Mouse (Mus musculus) midbrain, embryonic 16.5 days (tissue): ENCODE results near the gene Far2. TPM values are rescaled to one million over a fixed set of nuclear protein-coding genes. Genes with fewer than 3 reads are reported as not detected.
"Not testable (repeated sequence)": the region's sequence is repeated elsewhere in the genome, so short reads cannot be mapped to it uniquely, and the experiment has no call there.

Experiments
- ATAC-seq: fragments of 200-750 bp; cut with Nextera tagmentation; 2 replicates; pipeline ENCODE4 v1.8.0; 2017; ENCODE audit warnings: moderate TSS enrichment
- H3K27ac ChIP-seq: fragments of 300-500 bp; sonication (generic); 2 replicates; pipeline ENCODE4 v1.5.1; 2014; ENCODE audit warnings: mild to moderate bottlenecking, low read length, mixed read lengths
- H3K27me3 ChIP-seq: fragments of 300-500 bp; sonication (generic); 2 replicates; pipeline ENCODE4 v1.6.1; 2014; ENCODE audit warnings: low read depth, low read length, mixed read lengths; ENCODE audit not compliant: control insufficient read depth, insufficient read depth
- H3K36me3 ChIP-seq: fragments of 300-500 bp; sonication (generic); 2 replicates; pipeline ENCODE4 v1.6.1; 2014; ENCODE audit warnings: mild to moderate bottlenecking, low read length, moderate library complexity, mixed read lengths; ENCODE audit not compliant: control insufficient read depth, insufficient read depth
- H3K4me1 ChIP-seq: fragments of 300-500 bp; sonication (generic); 2 replicates; pipeline ENCODE4 v1.6.1; 2014; ENCODE audit warnings: mild to moderate bottlenecking, low read length, mixed read lengths; ENCODE audit not compliant: control insufficient read depth, insufficient read depth
- H3K4me2 ChIP-seq: fragments of 300-500 bp; sonication (generic); 2 replicates; pipeline ENCODE4 v1.6.1; 2014; ENCODE audit warnings: mild to moderate bottlenecking, low read length, mixed read lengths
- H3K4me3 ChIP-seq: fragments of 300-500 bp; sonication (generic); 2 replicates; pipeline ENCODE4 v1.5.1; 2014; ENCODE audit warnings: low read depth, mild to moderate bottlenecking, low read length, moderate library complexity, mixed read lengths
- H3K9ac ChIP-seq: fragments of 300-500 bp; sonication (generic); 2 replicates; pipeline ENCODE4 v1.6.1; 2014; ENCODE audit warnings: low read depth, low read length, mixed read lengths
- H3K9me3 ChIP-seq: fragments of 300-500 bp; sonication (generic); replicated peaks from 2 replicates; pipeline ENCODE4 v1.6.1; 2014; ENCODE audit warnings: mild to moderate bottlenecking, low read length, mixed read lengths; ENCODE audit not compliant: control insufficient read depth, poor library complexity, severe bottlenecking
- WGBS: fragments of 180-500 bp; shearing (Covaris S2); extraction: QIAGEN DNeasy Blood & Tissue Kit; methylation state at CpG from one replicate; pipeline ENCODE4 v1.1.7; 2014; 5-methylcytosine and 5-hydroxymethylcytosine counted together
- polyA plus RNA-seq: library from polyadenylated mRNA; unstranded; fragments of >200 nt; fragmentation: Nextera tagmentation; extraction: Ambion mirVana; gene quantifications from 2 replicates; pipeline ENCODE4 v1.2.1, GENCODE M21; 2015

Gene Far2
- polyA plus RNA-seq, 1 experiment from 2014 or later: 32.6 TPM

- Histone ChIP-seq H3K9me3 (no peaks in the 10 kb centered on the region), H3K4me2 (no peak overlapping the region), H3K27ac (no peak overlapping the region), H3K27me3 (no peaks in the 10 kb centered on the region), H3K4me1 (no peaks in the 10 kb centered on the region), H3K36me3 (no peaks in the 10 kb centered on the region), H3K9ac (no peak overlapping the region), H3K4me3 (no peak overlapping the region)
- ATAC-seq: no peak
- WGBS: 56% methylated on average over 8 of the region's 8 CpGs
Observed at GRCm38 (mm10) chr6:148108741-148109472, 61.8 kb downstream of the Far2 start.

- no peak for ATAC-seq
- no peak overlapping the region for H3K9ac ChIP-seq
- H3K4me2 ChIP-seq: no peak overlapping the region
- H3K4me3 ChIP-seq: no peak overlapping the region
- no peak overlapping the region for H3K27ac ChIP-seq
- no peaks in the 10 kb centered on the region for H3K9me3 ChIP-seq
- WGBS: 93% methylated on average over 2 of the region's 2 CpGs
- no peaks in the 10 kb centered on the region for H3K4me1 ChIP-seq
- no peaks in the 10 kb centered on the region for H3K36me3 ChIP-seq
- no peaks in the 10 kb centered on the region for H3K27me3 ChIP-seq
Observed at GRCm38 (mm10) chr6:148110996-148111633, 64.1 kb downstream of the Far2 start.

GRCm38 (mm10) chr6:148116371-148116770 is 69.3 kb downstream of the Far2 start:
- no peaks in the 10 kb centered on the region for H3K4me1 ChIP-seq
- H3K27ac ChIP-seq: no peak overlapping the region
- no peak overlapping the region for H3K4me3 ChIP-seq
- no peaks in the 10 kb centered on the region for H3K27me3 ChIP-seq
- no peak for ATAC-seq
- WGBS: 89% methylated on average over 5 of the region's 5 CpGs
- no peaks in the 10 kb centered on the region for H3K9me3 ChIP-seq
- H3K9ac ChIP-seq: no peak overlapping the region
- H3K36me3 ChIP-seq: no peaks in the 10 kb centered on the region
- no peak overlapping the region for H3K4me2 ChIP-seq

DNA sequence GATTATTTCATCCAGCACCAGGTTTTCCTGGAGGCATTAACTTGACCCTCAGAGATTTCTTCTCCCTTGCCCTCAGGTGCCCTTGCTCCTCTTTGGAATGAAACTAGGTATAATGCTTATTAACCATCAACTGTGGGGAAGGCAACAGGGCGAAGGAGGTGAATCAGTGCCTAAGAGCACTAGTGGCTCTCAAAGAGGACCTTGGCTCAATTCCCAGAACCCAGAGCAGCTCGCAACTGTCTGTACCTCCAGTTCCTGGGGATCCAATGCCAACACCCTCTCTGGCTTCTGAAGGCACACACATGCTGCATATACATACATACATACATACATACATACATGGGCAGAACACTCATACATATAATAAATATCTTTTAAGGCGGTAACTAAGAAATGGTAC is 69.8 kb downstream of the Far2 start:
- Histone ChIP-seq H3K27ac (no peak overlapping the region), H3K9ac (no peak overlapping the region), H3K4me2 (no peak overlapping the region), H3K4me1 (no peaks in the 10 kb centered on the region), H3K4me3 (no peak overlapping the region), H3K9me3 (no peaks in the 10 kb centered on the region), H3K36me3 (no peaks in the 10 kb centered on the region), H3K27me3 (no peaks in the 10 kb centered on the region)
- WGBS: 78% methylated on average over 3 of the region's 3 CpGs
- no peak for ATAC-seq

GRCm38 (mm10) chr6:148117696-148118095 is 70.6 kb downstream of the Far2 start:
- no peak overlapping the region for H3K4me2 ChIP-seq
- no peaks in the 10 kb centered on the region for H3K27me3 ChIP-seq
- H3K9ac ChIP-seq: no peak overlapping the region
- H3K4me1 ChIP-seq: no peaks in the 10 kb centered on the region
- WGBS: 96% methylated on average over 1 of the region's 1 CpGs
- ATAC-seq: no peak
- no peaks in the 10 kb centered on the region for H3K36me3 ChIP-seq
- H3K4me3 ChIP-seq: no peak overlapping the region
- H3K27ac ChIP-seq: no peak overlapping the region
- no peaks in the 10 kb centered on the region for H3K9me3 ChIP-seq

DNA sequence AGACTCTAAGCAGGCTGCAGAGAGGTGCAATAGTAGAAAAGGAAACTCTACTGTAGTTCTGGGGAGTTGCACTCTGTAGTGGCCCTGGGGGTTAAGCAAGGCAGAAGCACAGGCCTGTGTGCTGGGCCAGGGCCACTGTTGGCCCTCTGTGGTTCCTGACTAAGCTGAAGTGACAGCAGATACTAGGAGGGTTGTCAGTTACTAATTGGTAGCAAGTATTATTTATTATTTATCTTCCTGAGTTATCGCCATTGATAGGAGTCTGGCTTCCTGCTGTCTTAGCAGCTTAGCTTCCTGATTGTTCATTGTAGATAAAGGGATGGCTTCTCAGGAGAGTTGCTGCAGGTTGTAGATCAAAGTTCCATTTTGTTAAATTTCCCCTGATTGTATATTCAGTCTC is 73.6 kb downstream of the Far2 start:
- Histone ChIP-seq H3K9me3 (no peaks in the 10 kb centered on the region), H3K4me1 (no peaks in the 10 kb centered on the region), H3K4me3 (no peak overlapping the region), H3K36me3 (no peaks in the 10 kb centered on the region), H3K27ac (no peak overlapping the region), H3K9ac (no peak overlapping the region), H3K4me2 (no peak overlapping the region), H3K27me3 (no peaks in the 10 kb centered on the region)
- no peak for ATAC-seq
- 89% methylated on average over 1 of the region's 1 CpGs for WGBS

- H3K27ac ChIP-seq, H3K4me2 ChIP-seq, ATAC-seq, H3K36me3 ChIP-seq, H3K9me3 ChIP-seq, H3K4me3 ChIP-seq, H3K9ac ChIP-seq, H3K4me1 ChIP-seq, H3K27me3 ChIP-seq: not testable (repeated sequence)
- WGBS: 81% methylated on average over 10 of the region's 10 CpGs
Observed at GRCm38 (mm10) chr6:148126851-148127250, 79.8 kb downstream of the Far2 start.

DNA sequence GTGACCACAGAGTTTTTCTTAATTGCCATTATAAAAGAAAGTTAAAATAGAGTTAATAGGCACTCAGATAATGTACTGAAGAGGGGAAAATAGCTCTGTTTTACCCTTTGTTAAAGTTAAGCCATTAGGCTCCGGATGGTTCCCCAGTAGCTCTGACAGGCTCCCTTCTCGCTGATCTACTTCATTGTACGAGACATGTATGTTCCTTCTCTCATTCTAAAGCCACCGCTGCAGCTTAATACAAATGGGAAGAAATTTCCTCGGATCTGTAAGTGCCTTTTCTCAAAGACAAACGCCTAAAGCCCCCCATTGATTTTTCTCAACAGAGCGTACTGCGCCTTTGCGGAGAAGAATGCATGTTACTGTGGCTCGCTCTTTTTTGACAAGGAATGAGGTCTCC is 85.3 kb downstream of the Far2 start:
- no peaks in the 10 kb centered on the region for H3K9me3 ChIP-seq
- H3K4me3 ChIP-seq: no peak overlapping the region
- H3K4me1 ChIP-seq: peaks cover 9% of the 10 kb centered on the region
- no peak; the same call in 1 of the 2 replicates for ATAC-seq
- WGBS: 10% methylated on average over 10 of the region's 10 CpGs
- no peaks in the 10 kb centered on the region for H3K36me3 ChIP-seq
- H3K27me3 ChIP-seq: no peaks in the 10 kb centered on the region
- peak overlapping the region; percentile 16 for H3K4me2 ChIP-seq
- no peak overlapping the region for H3K9ac ChIP-seq
- H3K27ac ChIP-seq: no peak overlapping the region

DNA sequence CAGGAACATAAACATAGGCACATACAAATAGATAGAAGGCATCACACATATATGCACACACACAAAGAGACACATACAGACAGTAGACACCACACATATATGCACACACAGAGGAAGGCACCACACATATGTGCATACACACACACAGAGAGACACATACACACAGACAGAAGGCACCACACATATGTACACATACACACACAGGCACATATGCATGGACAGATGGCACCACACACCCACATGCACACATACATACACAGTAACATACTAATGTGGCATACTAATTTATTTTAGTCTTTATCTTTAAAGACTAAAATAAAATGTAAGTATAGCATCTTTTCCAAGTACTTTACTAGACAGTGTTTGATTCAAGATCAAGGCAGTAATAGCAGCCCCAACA is 86.5 kb downstream of the Far2 start:
- Histone ChIP-seq H3K9ac (no peak overlapping the region), H3K9me3 (no peaks in the 10 kb centered on the region), H3K27me3 (no peaks in the 10 kb centered on the region), H3K4me3 (no peak overlapping the region), H3K4me1 (peaks cover 9% of the 10 kb centered on the region), H3K27ac (no peak overlapping the region), H3K36me3 (no peaks in the 10 kb centered on the region), H3K4me2 (no peak overlapping the region)
- no peak for ATAC-seq
